Mouse (Mus musculus): ENCODE results near the gene Dnaic1. TPM values are rescaled to one million over a fixed set of nuclear protein-coding genes. Genes with fewer than 3 reads are reported as not detected.
"Not testable (repeated sequence)": the region's sequence is repeated elsewhere in the genome, so short reads cannot be mapped to it uniquely, and the experiment has no call there.

Dnaic1 gene
- total RNA-seq, 1 experiment from 2014 or later: 0.30 TPM

DNA sequence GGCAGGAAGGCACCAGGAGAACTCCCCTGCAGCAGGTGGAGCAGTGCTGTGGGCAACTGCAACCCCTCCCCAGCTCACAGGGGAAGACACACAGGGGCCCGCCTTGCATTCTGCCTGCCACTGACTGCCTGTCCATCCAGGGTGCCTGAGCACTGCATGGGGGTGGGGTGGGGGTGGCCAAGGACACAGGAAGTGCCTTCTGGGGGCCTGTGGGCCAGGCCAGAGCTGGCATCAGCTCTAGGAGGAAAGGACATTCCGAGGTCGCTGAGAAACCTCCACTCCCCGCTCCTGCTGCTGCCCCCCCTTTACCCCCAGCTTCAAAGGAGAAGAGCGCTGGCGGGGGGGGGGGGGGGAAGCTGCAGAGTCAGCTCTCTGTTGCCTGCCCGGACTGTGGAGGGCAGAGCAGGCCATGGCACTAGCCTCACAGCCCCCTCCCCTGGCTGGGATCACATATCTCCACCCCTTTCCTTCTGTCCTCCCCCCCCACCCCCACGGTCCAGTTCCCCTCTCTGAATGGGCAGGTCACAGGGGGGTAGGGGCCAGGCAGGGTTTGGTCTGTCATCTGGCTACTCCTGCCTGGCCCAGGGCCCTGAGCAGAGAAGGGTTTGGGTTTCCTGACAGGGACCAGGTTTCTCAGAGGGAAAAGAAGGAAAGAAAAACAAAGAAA, 95.6 kb downstream of the Dnaic1 start:
- peak; percentile 61 for DNase-seq

DNA sequence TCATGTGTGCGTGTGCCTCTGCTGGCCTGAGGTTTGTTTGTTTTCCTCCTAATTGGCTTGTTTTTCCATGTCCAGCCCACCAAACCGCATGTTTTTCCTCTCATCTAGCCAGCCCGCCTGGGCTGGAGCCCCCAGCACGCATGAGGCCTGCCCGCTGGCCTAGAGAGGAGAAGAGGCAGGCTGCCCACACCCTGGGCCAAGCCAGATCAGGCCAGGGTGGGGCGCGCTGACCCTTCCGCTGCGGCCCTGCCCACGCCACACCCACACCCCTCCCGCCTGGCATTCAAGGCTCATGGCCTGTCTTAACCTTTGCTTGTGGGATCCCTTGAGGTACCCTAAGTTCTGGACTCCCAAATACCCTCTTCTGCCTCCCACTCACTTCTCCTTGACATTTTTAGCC, 97.1 kb downstream of the Dnaic1 start:
- no peak for DNase-seq

GRCm38 (mm10) chr4:41670836-41671235, 101.3 kb downstream of the Dnaic1 start:
- no peak for DNase-seq

DNA sequence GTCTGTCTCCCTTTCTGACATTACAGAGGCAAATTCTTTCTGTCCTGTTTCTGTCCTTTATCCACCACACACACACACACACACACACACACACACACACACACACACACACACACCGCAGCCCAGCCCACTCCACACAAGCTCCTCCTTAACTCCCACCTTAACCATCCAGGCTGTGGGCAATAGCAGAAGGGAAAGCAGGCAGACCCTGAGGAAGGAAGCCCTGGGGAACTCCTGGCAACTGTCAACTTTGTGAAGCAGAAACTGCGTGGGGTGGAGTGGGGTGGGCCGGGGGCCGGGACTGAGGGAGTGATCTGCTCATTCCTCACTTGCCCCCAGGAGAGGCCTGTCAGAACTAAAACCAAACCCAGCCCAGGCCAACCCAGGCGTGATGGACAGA, 101.9 kb downstream of the Dnaic1 start:
- DNase-seq: no peak

- DNase-seq: no peak
These were observed 102.4 kb downstream of the Dnaic1 start for GRCm38 (mm10) chr4:41671963-41672480.

- DNase-seq: no peak
These were observed 103.0 kb downstream of the Dnaic1 start for GRCm38 (mm10) chr4:41672522-41672963.

GRCm38 (mm10) chr4:41673186-41673585, 103.6 kb downstream of the Dnaic1 start:
- no peak for DNase-seq

GRCm38 (mm10) chr4:41676248-41677005, 106.9 kb downstream of the Dnaic1 start:
- peak; percentile 50 for DNase-seq

GRCm38 (mm10) chr4:41677006-41677629, 107.5 kb downstream of the Dnaic1 start:
- DNase-seq: peak; percentile 84

DNA sequence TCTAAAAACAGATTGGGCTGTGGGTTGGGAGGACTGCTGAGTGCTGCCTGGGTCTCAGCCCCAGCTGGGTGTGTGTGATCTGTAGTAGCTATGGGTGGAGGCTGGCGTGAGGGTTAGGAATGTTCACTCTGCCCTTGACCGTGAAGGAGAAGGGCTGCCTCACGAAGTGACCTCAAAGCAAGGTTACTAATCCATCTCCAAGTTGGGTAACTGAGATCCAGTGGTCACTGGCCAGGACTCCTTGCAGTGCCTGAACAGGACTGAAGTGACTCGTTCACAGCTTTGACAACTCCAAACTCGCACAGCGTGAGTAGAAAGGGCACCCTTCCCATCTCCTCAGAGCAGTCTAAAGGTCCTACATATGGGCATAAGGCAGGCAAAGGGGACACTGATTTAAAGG, 109.3 kb downstream of the Dnaic1 start:
- no peak for DNase-seq

DNA sequence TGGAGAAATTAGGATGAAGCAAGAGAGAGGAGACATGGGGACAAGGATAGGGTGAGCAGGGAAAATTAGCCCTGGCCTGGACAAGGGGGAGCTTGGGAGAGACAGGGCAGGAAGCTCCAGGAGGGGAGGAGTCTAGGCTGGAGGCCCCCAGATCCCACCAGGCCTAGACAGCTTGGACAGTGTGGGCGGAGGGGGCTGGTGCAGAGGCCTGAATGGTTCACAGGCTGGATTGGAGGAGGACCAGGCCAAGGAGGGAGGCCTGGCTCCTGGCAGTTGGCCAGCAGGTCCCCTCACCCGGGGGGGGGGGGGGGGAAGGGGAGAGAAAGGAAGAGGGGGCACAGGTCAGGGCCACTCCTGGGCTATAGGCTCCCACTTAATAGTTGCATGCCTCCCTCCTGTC, 109.7 kb downstream of the Dnaic1 start:
- no peak for DNase-seq

- no peak for DNase-seq
These were observed 111.6 kb downstream of the Dnaic1 start for GRCm38 (mm10) chr4:41681176-41681575.

- DNase-seq: no peak
These were observed 112.4 kb downstream of the Dnaic1 start for GRCm38 (mm10) chr4:41681947-41682346.

DNA sequence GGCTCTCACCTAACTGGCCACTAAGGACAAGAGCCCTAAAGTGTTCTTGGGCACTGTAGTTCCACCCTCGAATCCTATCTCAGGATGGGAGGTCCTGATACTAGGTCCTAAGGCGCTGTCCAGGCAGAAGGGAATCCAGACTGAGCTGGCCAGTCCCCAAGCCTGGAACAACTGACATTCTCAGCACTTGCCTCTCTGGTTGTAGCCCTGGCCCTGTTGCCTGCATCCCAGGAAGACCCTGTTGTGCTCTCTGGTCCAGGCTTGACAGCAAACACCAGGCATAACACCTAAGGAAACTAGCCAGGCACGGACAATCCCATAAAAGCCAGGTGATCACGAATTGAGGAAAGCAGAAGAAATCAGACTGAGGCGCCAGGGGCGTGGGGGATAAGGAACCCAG, 113.2 kb downstream of the Dnaic1 start:
- DNase-seq: no peak

DNA sequence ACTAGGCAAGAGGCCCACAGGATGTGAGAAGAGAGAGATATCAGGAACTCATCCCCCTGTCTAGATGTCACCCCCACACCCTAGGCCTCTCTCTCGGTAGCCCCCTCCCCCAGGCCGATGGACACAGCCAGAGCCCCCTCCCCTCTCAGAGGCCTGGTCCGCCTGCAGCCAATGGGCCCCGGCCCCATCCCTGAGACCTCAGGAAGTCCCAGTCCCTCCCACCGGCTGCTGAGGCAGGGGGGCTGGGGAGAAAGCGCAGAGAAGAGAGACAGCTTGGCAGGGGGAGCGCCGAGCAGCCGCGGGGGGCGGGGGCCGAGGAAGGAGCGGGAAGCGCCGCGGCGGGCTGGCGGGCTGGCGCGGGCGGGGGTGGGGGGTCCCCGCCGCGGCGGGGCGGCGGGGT, 113.7 kb downstream of the Dnaic1 start:
- not testable (repeated sequence) for DNase-seq

DNA sequence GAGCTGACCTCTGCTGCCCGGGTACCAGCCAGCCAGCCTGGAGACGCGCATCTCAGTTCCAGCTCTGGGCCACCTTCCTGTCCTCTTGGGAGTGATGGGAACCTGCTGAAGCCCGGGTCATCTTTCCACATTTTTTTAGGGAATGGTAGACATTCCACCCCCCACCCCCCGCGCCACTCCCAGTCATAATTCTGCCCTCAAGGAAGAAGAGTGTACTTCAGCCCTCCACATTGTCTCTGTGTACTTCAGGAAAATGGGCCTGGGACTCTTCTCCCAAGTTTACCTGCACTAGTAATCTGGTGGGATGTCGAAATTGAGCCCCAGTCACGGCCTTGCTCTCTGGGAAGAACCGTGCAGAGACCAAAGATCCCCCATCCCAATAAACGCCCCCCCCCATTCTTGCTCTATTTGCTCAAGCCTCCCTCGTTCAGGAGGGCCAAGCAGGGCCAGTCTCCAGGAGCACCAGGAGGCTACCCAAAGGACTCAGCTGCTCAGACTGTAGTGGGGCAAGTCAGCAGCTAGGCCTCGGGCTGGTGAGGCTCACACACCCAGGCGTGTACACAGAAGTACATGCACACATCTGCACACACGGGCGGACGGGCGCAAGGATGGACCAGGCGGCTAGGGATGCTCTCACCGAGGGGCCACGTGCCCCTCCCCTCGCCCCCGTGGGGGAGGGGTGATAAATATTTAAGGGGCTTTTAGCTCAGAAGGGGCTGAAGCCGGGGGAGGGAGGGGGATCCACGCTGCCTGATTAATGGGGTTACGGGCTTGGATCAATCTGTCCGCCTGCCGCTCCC, 114.8 kb downstream of the Dnaic1 start:
- DNase-seq: not testable (repeated sequence)

DNA sequence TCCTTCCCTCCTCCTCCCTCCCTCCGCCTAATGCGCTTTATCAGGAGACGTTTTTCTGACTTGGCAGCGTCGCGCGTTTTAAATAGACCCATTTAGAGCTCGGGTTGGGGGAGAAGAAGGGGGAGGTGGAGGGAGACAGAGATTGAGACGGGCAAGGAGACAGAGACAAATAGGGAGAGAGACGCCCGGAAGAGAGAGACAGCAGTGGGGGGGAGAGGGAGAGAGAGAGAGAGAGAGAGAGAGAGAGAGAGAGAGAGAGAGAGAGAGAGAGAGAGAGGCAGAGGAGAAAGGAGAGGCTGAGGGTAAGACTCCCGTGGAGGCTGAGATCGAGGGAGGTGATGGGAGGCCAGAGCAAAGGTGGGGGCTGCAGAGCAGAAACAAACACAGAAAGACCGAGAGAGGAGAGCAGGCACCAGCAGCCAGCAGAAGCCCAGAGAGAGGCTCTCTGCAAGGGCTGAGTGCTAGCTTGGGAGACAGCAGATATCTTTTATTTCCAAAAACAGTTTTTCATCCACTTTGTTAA, 115.4 kb downstream of the Dnaic1 start:
- DNase-seq: not testable (repeated sequence)

DNA sequence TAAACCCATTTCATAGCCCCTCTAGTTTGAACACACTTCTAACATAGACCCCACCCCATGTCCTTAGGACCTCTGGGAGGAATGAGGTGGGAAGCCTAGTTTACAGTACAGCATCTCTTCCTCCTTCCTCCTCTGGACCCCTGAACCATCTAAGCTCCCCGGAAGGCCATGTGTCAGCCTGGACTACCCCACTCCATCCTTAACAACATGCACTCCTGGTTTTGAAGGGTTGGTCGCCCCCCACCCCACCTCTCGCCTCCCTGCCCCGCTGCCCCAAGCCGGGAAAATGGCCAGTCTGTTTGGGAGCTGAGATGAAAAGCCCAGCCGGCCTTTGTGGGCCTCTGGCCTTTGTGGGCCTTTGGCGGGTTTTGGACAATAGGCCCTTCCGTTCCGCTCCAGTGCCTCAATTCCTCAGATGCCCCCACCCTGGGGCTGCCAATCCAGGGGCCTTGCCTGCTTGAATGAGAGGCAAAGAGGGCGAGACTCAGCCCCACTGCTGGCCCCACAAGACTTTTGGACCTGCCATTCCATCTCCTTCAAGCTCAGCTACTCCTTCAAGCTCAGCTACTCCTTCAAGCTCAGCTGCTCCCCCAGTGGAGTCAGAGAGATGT, 116.4 kb downstream of the Dnaic1 start:
- not testable (repeated sequence) for DNase-seq
